Mouse (Mus musculus) neural tube, embryonic 12.5 days (tissue): ENCODE results near the gene Atp6v1e1. TPM values are rescaled to one million over a fixed set of nuclear protein-coding genes. Genes with fewer than 3 reads are reported as not detected.
"Not testable (repeated sequence)": the region's sequence is repeated elsewhere in the genome, so short reads cannot be mapped to it uniquely, and the experiment has no call there.

Experiments
- ATAC-seq: fragments of 200-750 bp; cut with Nextera tagmentation; 2 replicates; pipeline ENCODE4 v1.8.0; 2017; ENCODE audit warnings: low read depth, mild to moderate bottlenecking, moderate TSS enrichment, moderate library complexity; ENCODE audit not compliant: low FRiP score
- H3K27ac ChIP-seq: fragments of 300-500 bp; sonication (generic); 2 replicates; pipeline ENCODE4 v1.5.1; 2016
- H3K27me3 ChIP-seq: fragments of 300-500 bp; sonication (generic); replicated peaks from 2 replicates; pipeline ENCODE4 v1.6.1; 2016; ENCODE audit warnings: mild to moderate bottlenecking
- H3K36me3 ChIP-seq: fragments of 300-500 bp; sonication (generic); 2 replicates; pipeline ENCODE4 v1.6.1; 2016; ENCODE audit warnings: mild to moderate bottlenecking
- H3K4me1 ChIP-seq: fragments of 300-500 bp; sonication (generic); 2 replicates; pipeline ENCODE4 v1.6.1; 2016
- H3K4me2 ChIP-seq: fragments of 300-500 bp; sonication (generic); replicated peaks from 2 replicates; pipeline ENCODE4 v1.6.1; 2016; ENCODE audit warnings: mild to moderate bottlenecking
- H3K4me3 ChIP-seq: fragments of 300-500 bp; sonication (generic); 2 replicates; pipeline ENCODE4 v1.5.1; 2016
- H3K9ac ChIP-seq: fragments of 300-500 bp; sonication (generic); 2 replicates; pipeline ENCODE4 v1.6.1; 2016; ENCODE audit warnings: mild to moderate bottlenecking
- H3K9me3 ChIP-seq: fragments of 300-500 bp; sonication (generic); 2 replicates; pipeline ENCODE4 v1.6.1; 2016; ENCODE audit warnings: mild to moderate bottlenecking
- WGBS: fragments of 180-500 bp; shearing (Covaris S2); methylation state at CpG from one replicate; pipeline ENCODE4 v1.1.7; 2016; 5-methylcytosine and 5-hydroxymethylcytosine counted together
- polyA plus RNA-seq: library from polyadenylated mRNA; unstranded; fragments of >200 nt; fragmentation: Nextera tagmentation; extraction: Ambion mirVana; gene quantifications from 2 replicates; pipeline ENCODE4 v1.2.1, GENCODE M21; 2016

The Atp6v1e1 gene
- polyA plus RNA-seq, 1 experiment from 2014 or later = 225 TPM

- peak within 1 kb of the TSS; percentile 89 for H3K4me3 ChIP-seq
- no peaks in the 10 kb centered on the region for H3K9me3 ChIP-seq
- no peaks in the 10 kb centered on the region for H3K27me3 ChIP-seq
- H3K4me2 ChIP-seq = peak within 1 kb of the TSS; percentile 66
- peak within 1 kb of the TSS; percentile 93 for H3K9ac ChIP-seq
- H3K36me3 ChIP-seq = 0 out of 2 replicates have a peak, but pooled peaks cover 3% of the 10 kb centered on the region
- ATAC-seq = peak; percentile 94
- peak within 1 kb of the TSS; percentile 96 for H3K27ac ChIP-seq
- H3K4me1 ChIP-seq = peaks cover 6% of the 10 kb centered on the region
- 5% methylated on average over 40 of the region's 40 CpGs for WGBS
Measured at GRCm38 (mm10) chr6:120835474-120836374, 13.1 kb upstream of the Atp6v1e1 start, which contains the start of gene Bcl2l13. Bcl2l13 (plus strand) TSS chr6:120836212.

DNA sequence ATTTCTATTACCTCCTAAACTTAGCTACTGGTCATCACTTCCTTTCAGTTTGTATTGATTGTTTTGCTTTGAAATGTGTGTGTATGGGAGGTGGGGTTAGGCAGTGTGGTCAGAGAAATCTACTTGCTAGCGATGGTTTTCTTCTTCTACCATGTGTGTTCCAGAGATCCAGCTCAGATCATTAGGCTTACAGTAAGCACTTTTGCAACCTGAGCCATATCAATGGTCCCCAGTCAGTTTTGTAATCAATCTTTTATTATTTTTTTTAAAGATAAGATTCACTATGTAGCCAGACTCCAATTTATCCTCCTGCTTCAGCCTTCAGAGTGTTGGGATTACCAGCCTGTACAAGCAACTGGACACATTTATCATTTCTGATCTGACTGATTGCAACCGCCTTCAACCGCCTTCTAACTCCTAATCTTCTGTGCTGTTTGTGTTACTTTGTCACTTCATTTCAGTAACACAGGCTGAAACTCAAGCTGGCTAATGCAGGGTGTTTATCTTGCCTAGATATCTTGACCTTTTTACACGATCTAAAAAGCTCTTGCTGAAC is 12.3 kb upstream of the Atp6v1e1 start:
- no peak overlapping the region for H3K4me3 ChIP-seq
- no peak for ATAC-seq
- H3K4me1 ChIP-seq = peaks cover 6% of the 10 kb centered on the region
- H3K9me3 ChIP-seq = no peaks in the 10 kb centered on the region
- H3K36me3 ChIP-seq = 0 out of 2 replicates have a peak, but pooled peaks cover 3% of the 10 kb centered on the region
- no peak overlapping the region for H3K27ac ChIP-seq
- no peak overlapping the region for H3K4me2 ChIP-seq
- H3K27me3 ChIP-seq = no peaks in the 10 kb centered on the region
- H3K9ac ChIP-seq = no peak overlapping the region
- WGBS = 92% methylated on average over 4 of the region's 4 CpGs

GRCm38 (mm10) chr6:120832097-120832496 is 9.5 kb upstream of the Atp6v1e1 start:
- no peak overlapping the region for H3K4me3 ChIP-seq
- H3K9ac ChIP-seq = no peak overlapping the region
- ATAC-seq = no peak
- H3K4me2 ChIP-seq = no peak overlapping the region
- no peaks in the 10 kb centered on the region for H3K27me3 ChIP-seq
- WGBS = 71% methylated on average over 4 of the region's 4 CpGs
- H3K9me3 ChIP-seq = no peaks in the 10 kb centered on the region
- H3K27ac ChIP-seq = no peak overlapping the region
- H3K4me1 ChIP-seq = peaks cover 4% of the 10 kb centered on the region
- H3K36me3 ChIP-seq = no peaks in the 10 kb centered on the region

- WGBS = 67% methylated on average over 4 of the region's 4 CpGs
- H3K4me2 ChIP-seq = no peak overlapping the region
- H3K4me1 ChIP-seq = no peaks in the 10 kb centered on the region
- no peak overlapping the region for H3K27ac ChIP-seq
- no peaks in the 10 kb centered on the region for H3K36me3 ChIP-seq
- H3K27me3 ChIP-seq = no peaks in the 10 kb centered on the region
- ATAC-seq = no peak
- no peak overlapping the region for H3K4me3 ChIP-seq
- H3K9me3 ChIP-seq = no peaks in the 10 kb centered on the region
- no peak overlapping the region for H3K9ac ChIP-seq
Measured at GRCm38 (mm10) chr6:120830866-120831608, 8.4 kb upstream of the Atp6v1e1 start.

- no peaks in the 10 kb centered on the region for H3K36me3 ChIP-seq
- 59% methylated on average over 1 of the region's 1 CpGs for WGBS
- no peak for ATAC-seq
Measured at GRCm38 (mm10) chr6:120830056-120830455, 7.5 kb upstream of the Atp6v1e1 start.

GRCm38 (mm10) chr6:120822937-120823614 is 483 bp upstream of the Atp6v1e1 start:
- peak; percentile 57; the same call in 1 of the 2 replicates for ATAC-seq
- Histone ChIP-seq H3K4me2 (peak overlapping the region; percentile 64), H3K27me3 (no peaks in the 10 kb centered on the region), H3K27ac (no peak overlapping the region), H3K4me1 (peaks cover 17% of the 10 kb centered on the region), H3K9ac (no peak overlapping the region), H3K36me3 (peaks cover 12% of the 10 kb centered on the region), H3K9me3 (no peaks in the 10 kb centered on the region), H3K4me3 (no peak overlapping the region)
- 77% methylated on average over 10 of the region's 10 CpGs for WGBS

More at GRCm38 (mm10) chr6:120830056-120830455, 7.5 kb upstream of the Atp6v1e1 start:
- Histone ChIP-seq H3K4me2 (no peak overlapping the region), H3K27me3 (no peaks in the 10 kb centered on the region), H3K4me1 (no peaks in the 10 kb centered on the region), H3K4me3 (no peak overlapping the region), H3K9me3 (no peaks in the 10 kb centered on the region), H3K9ac (no peak overlapping the region), H3K27ac (no peak overlapping the region)

- peaks cover 17% of the 10 kb centered on the region for H3K4me1 ChIP-seq
- peak overlapping the region; percentile 65 for H3K9ac ChIP-seq
- ATAC-seq = no peak
- H3K4me3 ChIP-seq = peak overlapping the region; percentile 88
- H3K36me3 ChIP-seq = peaks cover 22% of the 10 kb centered on the region
- H3K27me3 ChIP-seq = no peaks in the 10 kb centered on the region
- no peak overlapping the region for H3K27ac ChIP-seq
- H3K9me3 ChIP-seq = no peaks in the 10 kb centered on the region
- H3K4me2 ChIP-seq = peak overlapping the region; percentile 64
- 58% methylated on average over 5 of the region's 5 CpGs for WGBS
Measured at GRCm38 (mm10) chr6:120821715-120822114, 878 bp downstream of the Atp6v1e1 start.

DNA sequence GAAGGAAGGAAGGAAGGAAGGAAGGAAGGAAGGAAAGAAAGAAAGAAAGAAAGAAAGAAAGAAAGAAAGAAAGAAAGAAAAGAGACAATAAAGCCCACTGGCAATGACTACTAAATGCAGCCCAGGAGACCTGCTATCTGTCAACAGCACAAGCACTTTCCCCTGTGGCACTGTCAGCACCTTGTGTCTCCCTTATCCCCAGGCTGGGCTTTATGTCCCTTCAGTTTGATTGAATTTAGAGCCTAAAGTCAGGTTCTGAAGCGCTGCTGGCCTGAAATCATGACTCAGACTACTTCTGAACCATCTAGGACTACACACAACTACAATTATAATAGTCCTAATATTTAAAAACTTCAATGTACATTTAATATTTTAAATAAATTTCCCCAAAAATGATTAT is 1.7 kb downstream of the Atp6v1e1 start:
- H3K4me3 ChIP-seq = no peak overlapping the region
- no peak overlapping the region for H3K27ac ChIP-seq
- no peak overlapping the region for H3K9ac ChIP-seq
- H3K4me2 ChIP-seq = peak overlapping the region; percentile 64
- H3K9me3 ChIP-seq = no peaks in the 10 kb centered on the region
- H3K27me3 ChIP-seq = no peaks in the 10 kb centered on the region
- H3K4me1 ChIP-seq = peaks cover 17% of the 10 kb centered on the region
- H3K36me3 ChIP-seq = peaks cover 22% of the 10 kb centered on the region
- no peak for ATAC-seq
- WGBS = 87% methylated on average over 1 of the region's 1 CpGs

DNA sequence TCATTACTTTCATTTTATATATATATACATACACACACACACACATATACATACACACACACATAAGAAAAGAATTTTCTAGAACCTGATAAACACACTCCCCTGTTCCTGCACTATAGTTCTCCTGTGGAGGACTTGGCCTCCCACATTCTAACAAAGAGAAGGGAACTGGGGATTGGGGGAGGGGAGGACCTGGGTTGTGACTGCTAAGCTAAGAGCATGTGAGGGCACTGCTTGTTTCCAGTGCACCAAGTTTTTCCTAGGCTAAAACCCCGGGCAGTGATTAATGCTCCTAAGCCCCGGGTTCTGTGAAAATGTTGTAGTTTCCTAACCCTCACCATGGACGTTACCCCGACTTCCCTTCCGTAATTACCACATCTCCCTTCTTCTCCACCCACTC is 2.4 kb downstream of the Atp6v1e1 start:
- Histone ChIP-seq H3K4me2 (no peak overlapping the region; the same call in 1 of the 2 replicates), H3K36me3 (peaks cover 22% of the 10 kb centered on the region), H3K4me3 (no peak overlapping the region), H3K9me3 (no peaks in the 10 kb centered on the region), H3K27ac (no peak overlapping the region), H3K27me3 (no peaks in the 10 kb centered on the region), H3K4me1 (peaks cover 17% of the 10 kb centered on the region), H3K9ac (no peak overlapping the region)
- ATAC-seq = no peak
- WGBS = 86% methylated on average over 5 of the region's 5 CpGs

DNA sequence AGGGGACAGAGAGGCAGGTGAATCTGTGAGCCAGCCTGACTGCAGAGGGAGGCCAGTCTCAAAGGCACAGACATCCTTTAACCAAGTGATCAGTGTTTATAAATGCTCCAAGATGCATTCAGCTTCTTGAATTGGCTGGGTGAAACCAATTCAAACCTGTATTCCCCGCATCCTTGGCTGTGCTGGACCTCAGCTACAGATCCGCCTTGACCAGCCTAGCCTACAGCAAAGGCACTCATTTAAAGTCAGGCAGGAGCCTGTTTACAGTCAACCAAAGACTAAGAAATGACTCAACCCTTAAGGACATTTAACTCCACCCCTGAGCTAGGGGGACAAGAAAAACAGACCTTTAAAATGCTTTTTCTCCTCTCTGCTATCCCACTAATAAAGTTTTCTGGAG is 3.3 kb downstream of the Atp6v1e1 start:
- Histone ChIP-seq H3K9ac (no peak overlapping the region), H3K4me1 (peaks cover 17% of the 10 kb centered on the region), H3K27ac (no peak overlapping the region), H3K4me2 (no peak overlapping the region), H3K9me3 (no peaks in the 10 kb centered on the region), H3K36me3 (peaks cover 22% of the 10 kb centered on the region), H3K27me3 (no peaks in the 10 kb centered on the region), H3K4me3 (no peak overlapping the region)
- ATAC-seq = no peak
- WGBS = 95% methylated on average over 2 of the region's 2 CpGs

GRCm38 (mm10) chr6:120811999-120812398 is 10.6 kb downstream of the Atp6v1e1 start:
- H3K36me3 ChIP-seq = peaks cover 38% of the 10 kb centered on the region
- H3K4me2 ChIP-seq, ATAC-seq, H3K9ac ChIP-seq, H3K4me3 ChIP-seq, H3K27me3 ChIP-seq, H3K9me3 ChIP-seq, H3K4me1 ChIP-seq, H3K27ac ChIP-seq: not testable (repeated sequence)
- 97% methylated on average over 10 of the region's 10 CpGs for WGBS

GRCm38 (mm10) chr6:120807738-120808081 is 14.9 kb downstream of the Atp6v1e1 start:
- Histone ChIP-seq H3K4me1 (no peaks in the 10 kb centered on the region), H3K9ac (no peak overlapping the region), H3K27me3 (no peaks in the 10 kb centered on the region), H3K27ac (no peak overlapping the region), H3K36me3 (peaks cover 77% of the 10 kb centered on the region), H3K9me3 (no peaks in the 10 kb centered on the region), H3K4me3 (no peak overlapping the region), H3K4me2 (no peak overlapping the region)
- WGBS = 94% methylated on average over 4 of the region's 4 CpGs
- no peak for ATAC-seq
